Mouse (Mus musculus): ENCODE data around the gene 9130213A22Rik. TPM values are rescaled to one million over a fixed set of nuclear protein-coding genes. Genes with fewer than 3 reads are reported as not detected.

The 9130213A22Rik gene
- polyA plus RNA-seq, 1 experiment = 1.3 TPM

DNA sequence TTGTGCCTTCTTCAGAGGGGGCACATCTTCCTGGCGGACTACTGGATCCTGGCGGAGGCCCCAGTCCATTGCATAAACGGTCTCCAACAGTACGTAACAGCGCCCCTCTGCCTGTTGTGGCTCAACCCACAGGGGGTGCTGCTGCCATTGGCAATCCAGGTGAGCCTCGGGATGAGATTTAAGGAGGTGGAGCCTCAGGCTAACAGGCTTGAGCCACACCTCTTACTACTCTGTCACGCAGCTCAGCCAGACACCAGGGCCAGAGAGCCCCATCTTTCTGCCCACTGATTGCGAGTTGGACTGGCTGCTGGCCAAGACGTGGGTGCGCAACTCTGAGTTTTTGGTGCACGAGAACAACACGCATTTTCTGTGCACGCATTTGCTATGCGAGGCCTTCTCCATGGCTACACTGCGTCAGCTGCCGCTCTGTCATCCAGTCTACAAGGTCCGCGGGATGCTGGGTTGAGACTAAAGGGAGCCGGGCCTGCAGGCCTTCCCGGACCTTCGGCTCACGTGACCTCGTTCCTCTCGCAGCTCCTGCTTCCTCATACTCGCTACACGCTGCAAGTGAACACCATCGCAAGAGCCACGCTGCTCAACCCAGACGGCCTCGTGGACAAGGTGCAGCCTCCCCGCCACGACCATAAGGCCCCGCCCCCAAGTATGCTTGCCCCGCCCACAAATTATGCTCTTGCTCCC is 11.7 kb upstream of the 9130213A22Rik start:
- peak; percentile 48 for DNase-seq
- WGBS = 11% methylated on average over 34 of the region's 34 CpGs
- no peak overlapping the region for H3K27ac ChIP-seq (ENCODE audit: control insufficient read depth, insufficient read depth, low read length)
- H3K4me1 ChIP-seq (replicated peaks; ENCODE audit: control insufficient read depth, insufficient read depth, low read length) = peaks cover 11% of the 10 kb centered on the region
- H3K4me3 ChIP-seq (ENCODE audit: control insufficient read depth, insufficient read depth, low read length) = peak overlapping the region; percentile 32
- TF ChIP-seq POLR2A (IDR thresholded peaks at IDR 0.05; ENCODE audit: control insufficient read depth, extremely low read depth, insufficient read depth, low read length, poor library complexity) = no peak
- TF ChIP-seq CTCF (IDR thresholded peaks at IDR 0.05; ENCODE audit: borderline replicate concordance, control insufficient read depth, extremely low read depth, insufficient read depth, low read length, poor library complexity) = peak; percentile 49; the same call in 1 of the 2 replicates
- H3K27me3 ChIP-seq (ENCODE audit: control insufficient read depth, insufficient read depth, low read length) = no peaks in the 10 kb centered on the region
- no peaks in the 10 kb centered on the region for H3K36me3 ChIP-seq (ENCODE audit: control insufficient read depth, insufficient read depth, low read length)

DNA sequence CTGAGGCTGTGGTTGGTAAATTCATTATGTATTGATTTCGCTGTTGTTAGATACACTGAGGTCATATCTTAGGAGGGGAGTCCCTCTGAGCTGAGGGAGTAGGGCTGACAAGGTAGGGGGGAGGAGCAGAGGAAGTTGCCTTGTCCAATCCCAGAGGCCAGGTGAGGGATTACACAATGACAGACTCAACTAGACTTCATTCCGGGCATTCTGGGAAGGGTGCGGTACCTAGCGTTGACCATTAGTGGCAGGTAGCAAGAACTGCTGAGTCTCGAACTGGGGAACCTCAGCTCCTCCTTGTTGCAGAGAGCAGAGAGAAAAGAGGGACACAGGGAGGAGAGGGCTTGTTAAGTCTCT is 11.2 kb upstream of the 9130213A22Rik start:
- Histone ChIP-seq H3K27me3 (ENCODE audit: control insufficient read depth, insufficient read depth, low read length) (no peaks in the 10 kb centered on the region), H3K4me3 (ENCODE audit: control insufficient read depth, insufficient read depth, low read length) (no peak overlapping the region), H3K36me3 (ENCODE audit: control insufficient read depth, insufficient read depth, low read length) (no peaks in the 10 kb centered on the region), H3K4me1 (replicated peaks; ENCODE audit: control insufficient read depth, insufficient read depth, low read length) (peaks cover 11% of the 10 kb centered on the region), H3K27ac (ENCODE audit: control insufficient read depth, insufficient read depth, low read length) (no peak overlapping the region)
- TF ChIP-seq POLR2A (IDR thresholded peaks at IDR 0.05; ENCODE audit: control insufficient read depth, extremely low read depth, insufficient read depth, low read length, poor library complexity) = no peak
- no peak for TF ChIP-seq CTCF (IDR thresholded peaks at IDR 0.05; ENCODE audit: borderline replicate concordance, control insufficient read depth, extremely low read depth, insufficient read depth, low read length, poor library complexity)
- 77% methylated on average over 5 of the region's 5 CpGs for WGBS
- no peak for DNase-seq

DNA sequence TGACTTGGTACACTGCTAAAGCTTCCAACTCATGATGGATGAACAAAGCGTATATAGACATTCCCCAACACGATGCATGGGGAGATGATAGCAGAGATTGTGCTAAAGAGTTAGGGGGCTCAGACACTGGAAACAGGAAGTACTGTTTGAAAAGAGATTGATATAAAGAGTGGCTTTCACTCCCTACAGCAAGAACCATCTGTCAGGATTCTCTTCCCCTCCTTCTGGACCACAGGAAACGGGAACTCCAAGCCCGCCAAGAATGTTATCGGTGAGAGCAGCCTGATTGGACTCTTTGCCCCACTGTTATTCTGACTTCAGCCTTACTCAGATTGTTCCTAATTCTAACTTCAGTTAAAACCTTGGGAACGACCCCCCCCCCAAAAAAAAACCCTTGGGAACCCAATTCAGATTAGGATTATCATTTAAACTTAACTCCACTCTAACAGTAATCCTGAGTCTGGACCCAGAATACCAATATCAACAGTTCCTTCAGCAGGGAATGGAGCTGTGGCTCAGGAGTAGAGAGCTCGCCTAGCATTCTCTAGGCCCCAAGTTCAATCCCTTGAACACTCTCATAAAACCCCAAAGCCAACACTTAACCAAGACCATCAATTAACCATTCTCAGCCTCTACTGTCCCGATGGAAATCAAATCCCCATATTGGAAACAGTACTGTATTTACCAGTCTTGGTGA is 6.2 kb upstream of the 9130213A22Rik start:
- 75% methylated on average over 8 of the region's 8 CpGs for WGBS
- TF ChIP-seq POLR2A (IDR thresholded peaks at IDR 0.05; ENCODE audit: control insufficient read depth, extremely low read depth, insufficient read depth, low read length, poor library complexity) (no peak), CTCF (IDR thresholded peaks at IDR 0.05; ENCODE audit: borderline replicate concordance, control insufficient read depth, extremely low read depth, insufficient read depth, low read length, poor library complexity) (no peak)
- Histone ChIP-seq H3K27me3 (ENCODE audit: control insufficient read depth, insufficient read depth, low read length) (no peaks in the 10 kb centered on the region), H3K4me3 (ENCODE audit: control insufficient read depth, insufficient read depth, low read length) (no peak overlapping the region), H3K36me3 (ENCODE audit: control insufficient read depth, insufficient read depth, low read length) (no peaks in the 10 kb centered on the region), H3K4me1 (replicated peaks; ENCODE audit: control insufficient read depth, insufficient read depth, low read length) (peaks cover 12% of the 10 kb centered on the region), H3K27ac (ENCODE audit: control insufficient read depth, insufficient read depth, low read length) (no peak overlapping the region)
- DNase-seq = no peak

DNA sequence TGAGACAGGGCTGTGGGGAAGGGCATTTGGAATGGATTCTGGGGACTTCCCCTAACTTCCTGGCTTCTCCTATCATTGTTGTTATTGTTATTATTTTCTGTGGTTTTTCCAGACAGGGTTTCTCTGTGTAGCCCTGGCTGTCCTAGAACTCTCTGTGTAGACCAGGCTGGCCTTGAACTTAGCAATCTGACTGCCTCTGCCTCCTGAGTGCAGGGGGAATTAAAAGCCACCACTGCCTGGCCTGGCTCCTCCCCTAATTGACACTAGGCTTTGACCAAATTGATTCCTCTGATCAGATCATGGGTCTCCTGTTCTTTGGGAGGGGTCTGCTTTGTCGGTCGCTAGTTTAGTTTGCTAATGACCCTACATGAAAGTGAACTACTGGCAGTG is 4.3 kb upstream of the 9130213A22Rik start:
- H3K4me1 ChIP-seq (replicated peaks; ENCODE audit: control insufficient read depth, insufficient read depth, low read length) = peaks cover 19% of the 10 kb centered on the region
- no peak for DNase-seq
- no peak overlapping the region for H3K27ac ChIP-seq (ENCODE audit: control insufficient read depth, insufficient read depth, low read length)
- H3K36me3 ChIP-seq (ENCODE audit: control insufficient read depth, insufficient read depth, low read length) = no peaks in the 10 kb centered on the region
- WGBS = 77% methylated on average over 2 of the region's 2 CpGs
- no peak overlapping the region for H3K4me3 ChIP-seq (ENCODE audit: control insufficient read depth, insufficient read depth, low read length)
- peaks cover 6% of the 10 kb centered on the region for H3K27me3 ChIP-seq (ENCODE audit: control insufficient read depth, insufficient read depth, low read length)
- TF ChIP-seq CTCF (IDR thresholded peaks at IDR 0.05; ENCODE audit: borderline replicate concordance, control insufficient read depth, extremely low read depth, insufficient read depth, low read length, poor library complexity) = no peak
- no peak for TF ChIP-seq POLR2A (IDR thresholded peaks at IDR 0.05; ENCODE audit: control insufficient read depth, extremely low read depth, insufficient read depth, low read length, poor library complexity)

DNA sequence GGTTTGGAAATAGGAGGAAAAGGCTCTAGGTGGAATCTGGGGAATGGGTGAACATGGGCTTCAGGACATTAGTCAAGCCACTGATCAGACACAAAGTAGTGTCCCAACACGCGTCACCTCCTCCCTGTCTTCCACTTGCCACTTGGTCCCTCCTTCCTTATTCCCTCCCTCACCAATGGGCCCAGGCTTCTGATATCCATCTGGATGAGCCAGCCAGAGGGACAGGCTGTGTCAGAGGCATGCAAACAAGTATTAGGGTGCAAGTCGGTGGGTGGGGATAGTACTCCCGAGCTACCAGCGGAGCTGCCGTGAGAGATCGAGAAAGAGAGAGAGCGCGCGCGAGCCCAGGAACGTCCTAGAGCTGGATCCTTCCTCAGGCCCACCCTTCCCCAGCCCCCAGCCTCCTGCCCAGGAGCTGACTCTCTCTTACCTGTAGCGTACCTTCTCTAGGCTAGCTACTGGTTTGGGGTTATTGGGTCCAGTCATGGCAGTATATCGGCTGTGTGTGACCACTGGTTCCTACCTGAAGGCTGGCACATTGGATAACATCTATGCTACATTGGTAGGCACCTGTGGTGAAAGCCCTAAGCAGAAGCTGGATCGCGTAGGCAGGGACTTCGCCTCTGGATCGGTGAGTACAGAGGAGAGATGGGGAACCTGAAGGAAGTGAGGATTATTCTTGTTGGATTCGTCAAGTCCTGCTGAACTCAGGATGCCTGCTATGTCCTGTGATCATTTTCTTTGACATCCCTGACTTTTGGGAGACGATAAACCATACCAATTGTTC is 3.7 kb upstream of the 9130213A22Rik start:
- H3K4me1 ChIP-seq (replicated peaks; ENCODE audit: control insufficient read depth, insufficient read depth, low read length) = peaks cover 25% of the 10 kb centered on the region
- WGBS = 10% methylated on average over 20 of the region's 20 CpGs
- H3K27ac ChIP-seq (ENCODE audit: control insufficient read depth, insufficient read depth, low read length) = no peak overlapping the region
- H3K27me3 ChIP-seq (ENCODE audit: control insufficient read depth, insufficient read depth, low read length) = peaks cover 10% of the 10 kb centered on the region
- peak overlapping the region; percentile 67 for H3K4me3 ChIP-seq (ENCODE audit: control insufficient read depth, insufficient read depth, low read length)
- TF ChIP-seq CTCF (IDR thresholded peaks at IDR 0.05; ENCODE audit: borderline replicate concordance, control insufficient read depth, extremely low read depth, insufficient read depth, low read length, poor library complexity) (no peak), POLR2A (IDR thresholded peaks at IDR 0.05; ENCODE audit: control insufficient read depth, extremely low read depth, insufficient read depth, low read length, poor library complexity) (no peak)
- DNase-seq = no peak
- no peaks in the 10 kb centered on the region for H3K36me3 ChIP-seq (ENCODE audit: control insufficient read depth, insufficient read depth, low read length)

DNA sequence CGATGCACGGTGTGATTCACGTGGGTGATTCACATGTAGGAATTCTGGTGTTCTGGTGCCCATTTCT is 3.3 kb upstream of the 9130213A22Rik start, which contains the start of gene Aloxe3:
TSS of gene Aloxe3 (plus strand) at position 45 of the 67 bp plus-strand sequence.
- H3K36me3 ChIP-seq (ENCODE audit: control insufficient read depth, insufficient read depth, low read length) = no peaks in the 10 kb centered on the region
- peaks cover 29% of the 10 kb centered on the region for H3K4me1 ChIP-seq (replicated peaks; ENCODE audit: control insufficient read depth, insufficient read depth, low read length)
- peak within 1 kb of the TSS; percentile 74 for H3K27ac ChIP-seq (ENCODE audit: control insufficient read depth, insufficient read depth, low read length)
- peaks cover 13% of the 10 kb centered on the region for H3K27me3 ChIP-seq (ENCODE audit: control insufficient read depth, insufficient read depth, low read length)
- 0% methylated on average over 3 of the region's 3 CpGs for WGBS
- DNase-seq = no peak
- peak within 1 kb of the TSS; percentile 67 for H3K4me3 ChIP-seq (ENCODE audit: control insufficient read depth, insufficient read depth, low read length)
- TF ChIP-seq POLR2A (IDR thresholded peaks at IDR 0.05; ENCODE audit: control insufficient read depth, extremely low read depth, insufficient read depth, low read length, poor library complexity) = no peak
- no peak for TF ChIP-seq CTCF (IDR thresholded peaks at IDR 0.05; ENCODE audit: borderline replicate concordance, control insufficient read depth, extremely low read depth, insufficient read depth, low read length, poor library complexity)
